Mouse (Mus musculus) liver, embryonic 14.5 days (tissue): ENCODE results near the gene Ralgapa2.

ENCODE experiments used
- CTCF ChIP-seq: IDR thresholded peaks from 2 replicates; pipeline ENCODE4 v1.5.1; 2016; ENCODE audit warnings: antibody characterized with exemption, low read depth, control low read depth
- EP300 ChIP-seq: IDR thresholded peaks from 2 replicates; pipeline ENCODE4 v1.6.1; 2016; ENCODE audit warnings: antibody characterized with exemption, low read depth

DNA sequence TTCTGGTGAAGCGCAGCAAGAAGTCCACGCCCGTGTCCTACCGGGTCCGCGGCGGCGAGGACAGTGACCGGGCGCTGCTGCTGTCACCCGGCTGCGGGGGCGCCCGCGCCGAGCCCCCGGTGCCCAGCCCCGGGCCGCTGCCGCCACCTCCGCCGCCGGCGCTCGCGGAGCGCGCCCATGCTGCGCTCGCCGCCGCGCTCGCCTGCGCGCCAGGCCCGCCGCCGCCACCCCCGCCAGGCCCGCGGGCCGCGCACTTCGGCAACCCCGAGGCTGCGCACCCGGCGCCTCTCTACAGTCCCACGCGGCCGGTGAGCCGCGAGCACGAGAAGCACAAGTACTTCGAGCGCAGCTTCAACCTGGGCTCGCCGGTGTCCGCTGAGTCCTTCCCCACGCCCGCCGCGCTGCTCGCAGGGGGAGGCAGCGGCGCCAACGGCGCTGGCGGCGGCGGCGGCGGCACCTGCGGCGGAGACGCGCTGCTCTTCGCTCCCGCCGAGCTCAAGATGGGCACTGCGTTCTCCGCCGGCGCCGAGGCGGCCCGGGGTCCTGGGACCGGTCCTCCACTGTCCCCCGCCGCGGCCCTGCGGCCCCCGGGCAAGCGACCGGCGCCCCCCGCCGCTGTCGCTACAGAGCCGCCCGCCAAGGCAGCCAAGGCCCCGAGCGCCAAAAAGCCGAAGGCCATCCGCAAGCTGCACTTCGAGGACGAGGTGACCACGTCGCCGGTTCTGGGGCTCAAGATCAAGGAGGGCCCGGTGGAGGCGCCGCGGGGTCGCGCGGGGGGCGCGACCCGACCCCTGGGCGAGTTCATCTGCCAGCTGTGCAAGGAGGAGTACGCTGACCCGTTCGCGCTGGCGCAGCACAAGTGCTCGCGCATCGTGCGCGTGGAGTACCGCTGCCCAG, 289.6 kb downstream of the Ralgapa2 start:
- TF ChIP-seq CTCF, result no peak
- TF ChIP-seq EP300, result no peak
